In the genomic region with DNA sequence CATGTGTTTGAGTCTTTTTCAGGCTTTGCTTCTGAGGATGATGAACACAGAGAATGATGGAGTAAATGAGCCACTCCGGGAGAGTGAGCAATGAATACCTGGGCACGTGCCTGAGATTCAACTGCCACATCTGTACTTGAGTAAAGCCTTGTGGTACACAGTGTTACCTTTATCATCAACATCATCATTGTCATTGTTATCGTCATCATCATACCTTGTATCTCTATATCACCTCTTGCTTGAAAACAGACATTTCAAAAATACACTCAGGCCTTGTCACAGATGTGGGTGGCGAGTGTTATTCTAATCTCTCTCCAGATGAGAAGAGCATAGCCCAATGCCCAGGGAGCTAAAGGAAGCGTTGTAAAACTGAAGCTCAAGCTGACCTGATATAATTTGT, we compare ENCODE assay signal across 23 mouse cellular contexts.
DNase-seq lines count a peak whose midpoint lies in the region; ATAC-seq lines count a peak whose summit lies in the region.
"Had no signal": no experiment of that assay in that cellular context is flagged by ENCODE, and none has a peak within 500 bp of the region (broad histone marks: within the 10 kb centered on the region; RNA-seq: fewer than 3 reads in every experiment).

No protein-coding gene starts in this region.

- no peak overlapping the region for H3K27ac ChIP-seq in forebrain, embryonic 13.5 days
- H3K27ac ChIP-seq: embryonic facial prominence, embryonic 15.5 days; forebrain, embryonic 10.5 days; forebrain, embryonic 15.5 days; hindbrain, embryonic 12.5 days; intestine, embryonic 15.5 days had no signal

- peaks cover 9% of the 10 kb centered on the region; the same call in 1 of the 2 replicates for H3K4me1 ChIP-seq in forebrain, embryonic 13.5 days
- H3K4me1 ChIP-seq: embryonic facial prominence, embryonic 15.5 days; hindbrain, embryonic 12.5 days; intestine, embryonic 15.5 days had no signal

- no peaks in the 10 kb centered on the region for H3K27me3 ChIP-seq in forebrain, embryonic 13.5 days
- H3K27me3 ChIP-seq: embryonic facial prominence, embryonic 15.5 days; forebrain, embryonic 15.5 days; heart, embryonic 12.5 days; hindbrain, embryonic 12.5 days; intestine, embryonic 15.5 days; Patski had no signal

- no peaks in the 10 kb centered on the region for H3K36me3 ChIP-seq in forebrain, embryonic 13.5 days (ENCODE audit: poor library complexity, severe bottlenecking)
- H3K36me3 ChIP-seq: embryonic facial prominence, embryonic 15.5 days; forebrain, embryonic 10.5 days; forebrain, embryonic 15.5 days; heart, embryonic 12.5 days; hindbrain, embryonic 12.5 days; intestine, embryonic 15.5 days had no signal

- H3K4me3 ChIP-seq in forebrain, embryonic 13.5 days, result no peak overlapping the region
- H3K4me3 ChIP-seq: embryonic facial prominence, embryonic 15.5 days; erythroblast, embryonic 14.5 days; forebrain, embryonic 10.5 days; forebrain, embryonic 15.5 days; heart, embryonic 12.5 days; hindbrain, embryonic 12.5 days; intestine, embryonic 15.5 days had no signal

- peak; percentile 51 for ATAC-seq in common myeloid progenitor, adult 5-6 weeks (replicated peaks; ENCODE audit: low read depth, poor library complexity, severe bottlenecking)
- no peak for ATAC-seq in forebrain, embryonic 13.5 days
- ATAC-seq: forebrain, embryonic 15.5 days; hindbrain, embryonic 16.5 days; intestine, embryonic 15.5 days; Patski had no signal

- WGBS in forebrain, embryonic 13.5 days, result 90% methylated on average over 5 of the region's 5 CpGs

- H3K4me2 ChIP-seq in forebrain, embryonic 13.5 days, result no peak overlapping the region
- H3K4me2 ChIP-seq: embryonic facial prominence, embryonic 15.5 days; forebrain, embryonic 15.5 days; heart, embryonic 12.5 days; hindbrain, embryonic 12.5 days; intestine, embryonic 15.5 days had no signal

- H3K9me3 ChIP-seq in forebrain, embryonic 13.5 days (replicated peaks), result no peaks in the 10 kb centered on the region
- H3K9me3 ChIP-seq: embryonic facial prominence, embryonic 15.5 days; forebrain, embryonic 10.5 days; forebrain, embryonic 15.5 days; heart, embryonic 12.5 days; hindbrain, embryonic 12.5 days; intestine, embryonic 15.5 days had no signal

- DNase-seq in CD4-positive helper T cell, adult 2 months (ENCODE audit: low read depth, low spot score), result peak; percentile 50
- DNase-seq in CD8-positive naive resting alpha-beta T cell, adult 2 months (ENCODE audit: low read depth in 2 of 2, low spot score in 2 of 2), result peak; percentile 14 to 45
- DNase-seq in naive thymus-derived CD4-positive, alpha-beta T cell, adult 2 months (ENCODE audit: low read depth), result peak; percentile 58
- no peak for DNase-seq in thymus, postnatal 25 days
- DNase-seq in urinary bladder, postnatal 10 days (ENCODE audit: low spot score), result no peak
- DNase-seq in gastrocnemius, adult 18-20 months (ENCODE audit: low spot score), result no peak
- DNase-seq: adrenal gland, adult 8-10 months; adrenal gland, postnatal 36 days; cerebellum, adult 2 months; embryo, embryonic 11 days; gastrocnemius, postnatal 10 days; heart, postnatal 4 days had no signal

- no peak overlapping the region for H3K9ac ChIP-seq in forebrain, embryonic 13.5 days
- H3K9ac ChIP-seq: embryonic facial prominence, embryonic 15.5 days; forebrain, embryonic 15.5 days; heart, embryonic 12.5 days; hindbrain, embryonic 12.5 days; intestine, embryonic 15.5 days had no signal

Comparison
In these comparisons a context has a peak if more than half of its experiments do, and no peak if none do; other contexts are left out.
1. DNase-seq: peak in CD4-positive helper T cell, adult 2 months (single experiment), CD8-positive naive resting alpha-beta T cell, adult 2 months (2 of 2) and naive thymus-derived CD4-positive, alpha-beta T cell, adult 2 months (single experiment); none in thymus, postnatal 25 days (single experiment), urinary bladder, postnatal 10 days (single experiment) and gastrocnemius, adult 18-20 months (single experiment).